In the genomic region with DNA sequence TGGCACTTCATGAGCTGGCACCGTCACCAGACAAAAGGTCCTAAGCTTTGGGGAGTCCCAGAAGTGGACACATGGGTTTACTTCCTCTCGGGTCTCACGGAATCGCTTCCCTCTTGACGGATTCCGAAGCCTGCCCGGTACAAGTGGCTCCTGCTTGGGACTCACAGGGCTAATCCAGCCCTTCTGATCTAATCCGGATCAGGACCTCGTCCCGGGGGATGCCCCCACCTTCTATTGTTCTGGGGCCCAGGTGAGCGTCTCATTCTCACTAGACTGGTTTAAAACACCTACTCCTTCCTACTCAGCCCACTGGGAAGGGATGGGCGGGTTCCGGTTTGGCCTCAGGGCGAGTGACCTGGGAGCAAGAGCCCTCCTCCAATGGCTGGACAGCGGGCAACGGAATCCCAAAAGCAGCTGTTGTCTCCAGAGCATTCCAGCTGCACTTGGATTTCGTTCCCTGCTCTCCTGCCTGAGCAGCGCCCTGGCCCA, we compare ENCODE assay signal across 8 mouse cellular contexts. TPM values are rescaled to one million over a fixed set of nuclear protein-coding genes. Genes with fewer than 3 reads are reported as not detected.
DNase-seq lines count a peak whose midpoint lies in the region; ATAC-seq lines count a peak whose summit lies in the region.

No protein-coding gene starts in this region.

- peaks cover 35% of the 10 kb centered on the region for H3K36me3 ChIP-seq in heart, embryonic 16.5 days (ENCODE audit: control insufficient read depth, insufficient read depth)
- H3K36me3 ChIP-seq in limb, embryonic 15.5 days: peaks cover 51% of the 10 kb centered on the region
- peaks cover 31% of the 10 kb centered on the region for H3K36me3 ChIP-seq in midbrain, embryonic 16.5 days (ENCODE audit: control insufficient read depth, insufficient read depth, low read length)

- peak overlapping the region; percentile 100 for H3K4me2 ChIP-seq in heart, embryonic 16.5 days (ENCODE audit: low read depth, low read length)
- peak overlapping the region; percentile 98 for H3K4me2 ChIP-seq in limb, embryonic 15.5 days
- H3K4me2 ChIP-seq in midbrain, embryonic 16.5 days (ENCODE audit: low read length): peak overlapping the region; percentile 98

- no peaks in the 10 kb centered on the region for H3K27me3 ChIP-seq in heart, embryonic 16.5 days (ENCODE audit: control insufficient read depth, insufficient read depth, low read length)
- H3K27me3 ChIP-seq in limb, embryonic 15.5 days: no peaks in the 10 kb centered on the region
- H3K27me3 ChIP-seq in midbrain, embryonic 16.5 days (ENCODE audit: control insufficient read depth, insufficient read depth, low read depth, low read length): no peaks in the 10 kb centered on the region

- H3K27ac ChIP-seq in heart, embryonic 16.5 days (ENCODE audit: low read length): peak overlapping the region; percentile 98
- peak overlapping the region; percentile 96 for H3K27ac ChIP-seq in limb, embryonic 15.5 days
- H3K27ac ChIP-seq in midbrain, embryonic 16.5 days (ENCODE audit: low read length): peak overlapping the region; percentile 99

- ATAC-seq in heart, embryonic 16.5 days (replicated peaks; ENCODE audit: extremely low read depth, insufficient read depth, low FRiP score): no peak
- ATAC-seq in limb, embryonic 15.5 days (ENCODE audit: insufficient number of reproducible peaks, low FRiP score, low TSS enrichment, low read depth): no peak
- no peak for ATAC-seq in midbrain, embryonic 16.5 days
- no peak for ATAC-seq in cerebellum, adult (ENCODE audit: insufficient number of reproducible peaks, low FRiP score, low TSS enrichment)

- H3K4me1 ChIP-seq in heart, embryonic 16.5 days (ENCODE audit: control insufficient read depth, insufficient read depth, low read length): peaks cover 31% of the 10 kb centered on the region
- H3K4me1 ChIP-seq in limb, embryonic 15.5 days: peaks cover 42% of the 10 kb centered on the region
- peaks cover 29% of the 10 kb centered on the region for H3K4me1 ChIP-seq in midbrain, embryonic 16.5 days (ENCODE audit: control insufficient read depth, insufficient read depth, low read length)

- peak overlapping the region; percentile 80 for H3K9ac ChIP-seq in heart, embryonic 16.5 days (ENCODE audit: low read length)
- H3K9ac ChIP-seq in limb, embryonic 15.5 days: peak overlapping the region; percentile 67
- H3K9ac ChIP-seq in midbrain, embryonic 16.5 days (ENCODE audit: low read depth, low read length): peak overlapping the region; percentile 91

- H3K4me3 ChIP-seq in heart, embryonic 16.5 days (ENCODE audit: low read length): peak overlapping the region; percentile 86
- peak overlapping the region; percentile 74 for H3K4me3 ChIP-seq in limb, embryonic 15.5 days
- peak overlapping the region; percentile 79 for H3K4me3 ChIP-seq in midbrain, embryonic 16.5 days (ENCODE audit: low read depth, low read length)

- intact Hi-C loops in gastrocnemius, postnatal 14 days (cut with DNase I; ENCODE audit: low total_unique reads): no loop called here

- H3K9me3 ChIP-seq in heart, embryonic 16.5 days (replicated peaks; ENCODE audit: control insufficient read depth, low read length): no peaks in the 10 kb centered on the region
- H3K9me3 ChIP-seq in limb, embryonic 15.5 days: no peaks in the 10 kb centered on the region
- H3K9me3 ChIP-seq in midbrain, embryonic 16.5 days (replicated peaks; ENCODE audit: control insufficient read depth, low read length, poor library complexity, severe bottlenecking): no peaks in the 10 kb centered on the region

- peak; percentile 59 for DNase-seq in gastrocnemius, postnatal 14 days
- DNase-seq in gastrocnemius, postnatal 4 days (ENCODE audit: low spot score in 2 of 2): no peak
- DNase-seq in adipocyte (ENCODE audit: low spot score): peak; percentile 27
- no peak for DNase-seq in right cerebral cortex, adult 2 months (ENCODE audit: low spot score in 2 of 2)

- WGBS in heart, embryonic 16.5 days: 10% methylated on average over 18 of the region's 18 CpGs
- WGBS in limb, embryonic 15.5 days: 15% methylated on average over 18 of the region's 18 CpGs
- 7% methylated on average over 18 of the region's 18 CpGs for WGBS in midbrain, embryonic 16.5 days

RNA-seq across cellular contexts. Expression of gene Ndufaf3, which starts 0.7 kb away (rescaled TPM):
- total RNA-seq in gastrocnemius, postnatal 14 days (2021): 10 to 100 TPM; 30.0 to 32.9 TPM
- 10 to 100 TPM; 39.6 to 46.7 TPM for total RNA-seq in gastrocnemius, postnatal 4 days (2021)
- polyA plus RNA-seq in heart, embryonic 16.5 days (2015; fragmentation: Nextera tagmentation; extraction: Ambion mirVana): 63.7 and 65.9 TPM in 2 replicates
- polyA plus RNA-seq in limb, embryonic 15.5 days (2015; fragmentation: Nextera tagmentation; extraction: Ambion mirVana): 33.6 and 40.4 TPM in 2 replicates
- polyA plus RNA-seq in midbrain, embryonic 16.5 days (2015; fragmentation: Nextera tagmentation; extraction: Ambion mirVana): 77.2 and 79.4 TPM in 2 replicates

RNA-seq across cellular contexts. Expression of gene Dalrd3, which starts 1.7 kb away (rescaled TPM):
- total RNA-seq in gastrocnemius, postnatal 14 days (2021): 1 to 10 TPM; 7.0 to 7.9 TPM
- 10 to 100 TPM; 11.5 to 14.6 TPM for total RNA-seq in gastrocnemius, postnatal 4 days (2021)
- polyA plus RNA-seq in heart, embryonic 16.5 days (2015; fragmentation: Nextera tagmentation; extraction: Ambion mirVana): 83.3 and 83.6 TPM in 2 replicates
- polyA plus RNA-seq in limb, embryonic 15.5 days (2015; fragmentation: Nextera tagmentation; extraction: Ambion mirVana): 109 and 122 TPM in 2 replicates
- polyA plus RNA-seq in midbrain, embryonic 16.5 days (2015; fragmentation: Nextera tagmentation; extraction: Ambion mirVana): 350 and 361 TPM in 2 replicates

RNA-seq across cellular contexts. Expression of gene Impdh2, which starts 7.9 kb away (rescaled TPM):
- 10 to 100 TPM; 50.6 to 55.4 TPM for total RNA-seq in gastrocnemius, postnatal 14 days (2021)
- total RNA-seq in gastrocnemius, postnatal 4 days (2021): 10 to 100 TPM; 78.6 to 92.9 TPM
- 91.7 and 91.8 TPM in 2 replicates for polyA plus RNA-seq in heart, embryonic 16.5 days (2015; fragmentation: Nextera tagmentation; extraction: Ambion mirVana)
- polyA plus RNA-seq in limb, embryonic 15.5 days (2015; fragmentation: Nextera tagmentation; extraction: Ambion mirVana): 151 and 157 TPM in 2 replicates
- polyA plus RNA-seq in midbrain, embryonic 16.5 days (2015; fragmentation: Nextera tagmentation; extraction: Ambion mirVana): 92.7 and 93.9 TPM in 2 replicates

RNA-seq across cellular contexts. Expression of gene Wdr6, which starts 10.6 kb away (rescaled TPM):
- 10 to 100 TPM in 1 of 2 experiments, 1 to 10 TPM in 1; 6.9 to 10.4 TPM for total RNA-seq in gastrocnemius, postnatal 14 days (2021)
- 10 to 100 TPM; 27.7 to 32.2 TPM for total RNA-seq in gastrocnemius, postnatal 4 days (2021)
- polyA plus RNA-seq in heart, embryonic 16.5 days (2015; fragmentation: Nextera tagmentation; extraction: Ambion mirVana): 48.3 and 61.0 TPM in 2 replicates
- polyA plus RNA-seq in limb, embryonic 15.5 days (2015; fragmentation: Nextera tagmentation; extraction: Ambion mirVana): 89.6 and 95.0 TPM in 2 replicates
- polyA plus RNA-seq in midbrain, embryonic 16.5 days (2015; fragmentation: Nextera tagmentation; extraction: Ambion mirVana): 420 and 427 TPM in 2 replicates

RNA-seq across cellular contexts. Expression of gene P4htm, which starts 29.5 kb away (rescaled TPM):
- total RNA-seq in gastrocnemius, postnatal 14 days (2021): 1 to 10 TPM; 4.0 to 4.1 TPM
- 1 to 10 TPM; 5.0 to 5.5 TPM for total RNA-seq in gastrocnemius, postnatal 4 days (2021)
- 20.1 and 22.0 TPM in 2 replicates for polyA plus RNA-seq in heart, embryonic 16.5 days (2015; fragmentation: Nextera tagmentation; extraction: Ambion mirVana)
- polyA plus RNA-seq in limb, embryonic 15.5 days (2015; fragmentation: Nextera tagmentation; extraction: Ambion mirVana): 8.8 and 10.8 TPM in 2 replicates
- polyA plus RNA-seq in midbrain, embryonic 16.5 days (2015; fragmentation: Nextera tagmentation; extraction: Ambion mirVana): 39.2 and 43.1 TPM in 2 replicates

Comparison
In these comparisons a context has a peak if more than half of its experiments do, and no peak if none do; other contexts are left out.
1. DNase-seq: peak in gastrocnemius, postnatal 14 days (single experiment) and adipocyte (single experiment); none in gastrocnemius, postnatal 4 days (0 of 2) and right cerebral cortex, adult 2 months (0 of 2).
2. Peak in every context shown above with its lines, with median percentiles within 50 percentile points of each other: H3K27ac ChIP-seq, H3K4me2 ChIP-seq, H3K4me3 ChIP-seq and H3K9ac ChIP-seq.